Mouse (Mus musculus) heart, adult 11 months (tissue): ENCODE data around the gene Birc5.

Source experiments
- DNase-seq: peaks from one replicate; pipeline ENCODE4 v3.0.0; 2022

Gene Birc5

GRCm38 (mm10) chr11:117888853-117889822, 40.1 kb downstream of the Birc5 start:
- no peak for DNase-seq

GRCm38 (mm10) chr11:117889887-117890340, 40.9 kb downstream of the Birc5 start:
- DNase-seq, result no peak

GRCm38 (mm10) chr11:117890519-117891282, 41.6 kb downstream of the Birc5 start:
- DNase-seq, result peak; percentile 91

- DNase-seq, result no peak
Measured at GRCm38 (mm10) chr11:117891581-117892175, 42.6 kb downstream of the Birc5 start.

GRCm38 (mm10) chr11:117892199-117892598, 43.1 kb downstream of the Birc5 start:
- no peak for DNase-seq

- no peak for DNase-seq
Measured at GRCm38 (mm10) chr11:117894676-117895075, 45.6 kb downstream of the Birc5 start.

- DNase-seq, result no peak
Measured at GRCm38 (mm10) chr11:117896533-117896932, 47.5 kb downstream of the Birc5 start.

GRCm38 (mm10) chr11:117902282-117902681, 53.2 kb downstream of the Birc5 start:
- DNase-seq, result no peak

GRCm38 (mm10) chr11:117904442-117904841, 55.4 kb downstream of the Birc5 start:
- DNase-seq, result no peak
